Mouse (Mus musculus) liver, embryonic 14.5 days (tissue): ENCODE results near the gene Syt15.

Source experiments
- CTCF ChIP-seq: IDR thresholded peaks from 2 replicates; pipeline ENCODE4 v1.5.1; 2016; ENCODE audit warnings: antibody characterized with exemption, low read depth, control low read depth
- EP300 ChIP-seq: IDR thresholded peaks from 2 replicates; pipeline ENCODE4 v1.6.1; 2016; ENCODE audit warnings: antibody characterized with exemption, low read depth

- TF ChIP-seq EP300: no peak
- TF ChIP-seq CTCF: no peak
Measured at GRCm38 (mm10) chr14:34274141-34274540, 54.7 kb downstream of the Syt15 start.
